Mouse (Mus musculus): ENCODE measurements at regions not wholly inside any gene's neighbourhood (a gene's known extent, or its start where the extent isn't known, plus 50 kb on each side); places are given as distances from the start of the nearest gene placed in this dataset.
"Not testable (repeated sequence)": the region's sequence is repeated elsewhere in the genome, so short reads cannot be mapped to it uniquely, and the experiment has no call there.

DNA sequence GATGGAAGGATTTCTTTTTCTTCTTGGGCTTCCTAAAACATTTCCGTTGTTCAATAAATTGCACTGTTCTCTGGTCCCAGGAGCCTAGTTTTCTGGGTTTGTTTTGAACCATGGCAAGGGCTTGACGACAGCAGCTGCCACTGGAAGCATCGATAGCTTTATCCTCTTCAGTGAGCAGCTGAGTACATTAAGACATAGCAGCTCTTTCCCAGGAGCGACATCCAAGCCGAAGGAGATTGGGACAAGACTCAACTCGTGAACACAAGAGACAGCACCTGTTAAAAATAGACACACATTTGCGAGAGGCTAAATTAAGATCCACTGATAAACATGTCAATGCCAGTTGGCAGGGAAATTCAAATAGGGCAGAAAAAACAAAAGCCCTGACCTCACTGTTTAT is 194.7 kb upstream of the Rhobtb1 start:
- peak; percentile 69 for DNase-seq (ENCODE audit: low read depth, low spot score)

- no peak for DNase-seq (ENCODE audit: low read depth, low spot score)
Observed at GRCm38 (mm10) chr10:68961376-68961775, 189.9 kb upstream of the Rhobtb1 start.

GRCm38 (mm10) chr10:68963090-68963489 is 188.1 kb upstream of the Rhobtb1 start:
- DNase-seq (ENCODE audit: low read depth, low spot score) = no peak

- DNase-seq (ENCODE audit: low read depth, low spot score) = no peak
Observed at GRCm38 (mm10) chr10:68965271-68965670, 186.0 kb upstream of the Rhobtb1 start.

GRCm38 (mm10) chr10:68967976-68968968 is 183.0 kb upstream of the Rhobtb1 start:
- no peak for DNase-seq (ENCODE audit: low read depth, low spot score)

DNA sequence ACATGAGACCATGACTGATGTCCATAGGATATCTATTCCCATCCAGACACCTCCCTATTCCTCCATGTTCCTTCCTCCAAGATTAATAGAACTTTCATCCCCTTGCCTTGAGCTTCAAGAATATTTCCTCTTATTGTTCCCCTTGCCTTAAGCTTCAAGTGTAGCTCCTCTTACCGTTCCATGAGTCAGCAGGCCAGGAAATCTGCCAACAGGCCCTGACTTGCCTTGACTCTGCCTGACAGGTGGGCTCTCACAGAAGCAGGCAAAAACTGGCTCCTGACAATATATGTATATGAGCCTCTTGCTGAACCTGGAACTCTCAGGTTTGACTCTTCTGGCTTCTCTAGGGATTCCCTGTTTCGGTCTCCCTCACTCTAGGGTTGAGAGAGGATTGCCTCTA is 180.7 kb upstream of the Rhobtb1 start:
- DNase-seq (ENCODE audit: low read depth, low spot score) = no peak

GRCm38 (mm10) chr10:68974771-68975170 is 176.5 kb upstream of the Rhobtb1 start:
- no peak for DNase-seq (ENCODE audit: low read depth, low spot score)

DNA sequence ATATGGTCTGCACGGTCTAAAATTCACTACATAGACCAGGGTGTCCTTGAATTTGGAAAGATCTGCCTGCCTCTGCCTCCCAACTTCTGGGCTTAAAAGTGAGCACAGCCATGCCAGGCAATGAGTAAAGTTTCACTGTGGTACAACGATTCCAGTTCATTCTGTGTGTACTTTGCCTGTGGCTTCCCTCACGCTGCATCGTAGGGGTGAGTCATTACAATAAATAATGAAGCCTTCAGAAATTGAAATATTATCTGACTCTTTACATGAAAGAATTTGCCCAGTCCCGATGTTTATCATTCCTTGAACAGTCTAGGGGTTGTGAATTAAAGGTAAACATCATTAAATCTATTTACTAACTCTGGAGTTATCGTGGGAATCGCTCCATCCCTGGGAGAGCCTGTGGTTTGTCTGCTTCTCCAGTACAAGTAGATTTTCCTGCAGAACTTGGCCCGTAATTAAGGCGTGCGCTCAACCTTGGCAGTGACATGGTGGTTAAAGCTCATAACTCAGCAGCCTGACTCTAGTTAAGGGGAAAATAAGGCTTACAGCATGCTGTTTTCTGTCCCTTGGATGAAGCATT is 174.7 kb upstream of the Rhobtb1 start:
- peak; percentile 26 for DNase-seq (ENCODE audit: low read depth, low spot score)

GRCm38 (mm10) chr10:68978115-68978514 is 173.1 kb upstream of the Rhobtb1 start:
- DNase-seq (ENCODE audit: low read depth, low spot score) = peak; percentile 10

- DNase-seq (ENCODE audit: low read depth, low spot score) = no peak
Observed at GRCm38 (mm10) chr10:68979949-68980348, 171.3 kb upstream of the Rhobtb1 start.

DNA sequence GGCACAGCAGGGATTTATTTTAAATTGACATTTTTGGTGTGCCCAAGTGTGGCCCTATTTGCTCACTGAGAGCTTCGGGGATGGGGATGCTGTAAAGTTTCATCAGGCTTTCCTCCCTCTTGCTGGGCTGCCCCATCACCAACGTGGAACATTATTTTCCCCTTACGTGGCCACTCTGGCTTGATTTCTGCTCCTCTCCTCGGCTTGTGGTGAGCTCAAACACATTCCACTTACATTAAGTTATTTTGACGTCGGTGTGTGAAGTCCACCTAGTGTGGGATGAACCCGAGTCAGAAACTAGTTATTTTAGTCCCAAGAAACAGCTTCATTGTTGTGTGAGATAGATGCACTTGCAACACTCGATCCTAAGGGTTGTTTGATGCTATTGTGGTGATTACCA is 168.9 kb upstream of the Rhobtb1 start:
- DNase-seq (ENCODE audit: low read depth, low spot score) = no peak

GRCm38 (mm10) chr10:68990584-68990983 is 160.7 kb upstream of the Rhobtb1 start:
- no peak for DNase-seq (ENCODE audit: low read depth, low spot score)

- DNase-seq (ENCODE audit: low read depth, low spot score) = no peak
Observed at GRCm38 (mm10) chr10:68999610-69000009, 151.6 kb upstream of the Rhobtb1 start.

GRCm38 (mm10) chr10:69001654-69002435 is 149.4 kb upstream of the Rhobtb1 start:
- no peak for DNase-seq (ENCODE audit: low read depth, low spot score)

DNA sequence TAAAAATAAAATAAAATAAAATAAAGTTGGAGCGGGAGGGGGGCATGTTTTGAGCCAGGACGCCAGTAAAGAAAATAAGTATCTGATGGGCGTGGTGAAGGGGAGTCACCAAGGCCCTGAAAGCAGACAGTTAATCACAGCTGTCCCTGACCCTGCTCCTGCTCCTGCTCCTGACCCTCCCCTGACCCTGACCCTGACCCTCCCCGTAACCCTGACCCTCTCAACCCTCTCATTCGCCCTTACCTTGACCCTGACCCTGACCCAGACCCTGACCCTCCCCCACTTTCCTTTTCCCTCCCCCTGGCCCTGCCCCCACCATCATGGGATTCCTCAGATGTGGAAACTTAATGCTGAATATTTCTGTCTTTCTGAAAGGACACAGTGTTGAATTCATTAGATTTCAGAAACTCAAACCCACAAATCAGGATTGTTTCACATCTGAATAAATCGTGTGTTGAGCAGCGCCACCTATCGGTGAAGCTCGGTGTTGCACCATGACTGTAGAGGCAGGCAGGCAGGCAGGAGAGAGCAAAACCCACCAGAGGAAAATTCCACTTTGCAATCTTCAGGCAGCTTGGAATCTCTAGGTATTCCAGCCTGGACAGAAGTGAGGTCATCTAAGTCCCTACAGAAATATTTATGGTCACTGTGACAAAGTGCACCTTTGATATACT is 145.9 kb upstream of the Rhobtb1 start:
- peak; percentile 30 for DNase-seq (ENCODE audit: low read depth, low spot score)

DNA sequence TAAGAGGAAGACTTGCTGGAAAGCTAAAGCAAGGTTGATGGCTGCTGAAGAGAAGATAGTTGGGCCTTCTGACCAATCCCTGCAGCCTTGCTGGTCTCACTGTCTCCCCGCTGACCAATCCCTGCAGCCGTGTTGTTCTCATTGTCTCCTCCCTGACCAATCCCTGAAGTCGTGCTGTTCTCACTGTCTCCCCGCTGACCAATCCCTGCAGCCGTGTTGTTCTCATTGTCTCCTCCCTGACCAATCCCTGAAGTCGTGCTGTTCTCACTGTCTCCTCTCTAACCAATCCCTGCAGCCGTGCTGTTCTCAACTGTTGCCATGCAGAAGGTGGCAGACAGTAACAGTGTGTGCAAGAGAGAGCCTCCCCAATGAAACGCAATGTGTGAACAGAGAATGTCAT is 142.6 kb upstream of the Rhobtb1 start:
- DNase-seq (ENCODE audit: low read depth, low spot score) = not testable (repeated sequence)

DNA sequence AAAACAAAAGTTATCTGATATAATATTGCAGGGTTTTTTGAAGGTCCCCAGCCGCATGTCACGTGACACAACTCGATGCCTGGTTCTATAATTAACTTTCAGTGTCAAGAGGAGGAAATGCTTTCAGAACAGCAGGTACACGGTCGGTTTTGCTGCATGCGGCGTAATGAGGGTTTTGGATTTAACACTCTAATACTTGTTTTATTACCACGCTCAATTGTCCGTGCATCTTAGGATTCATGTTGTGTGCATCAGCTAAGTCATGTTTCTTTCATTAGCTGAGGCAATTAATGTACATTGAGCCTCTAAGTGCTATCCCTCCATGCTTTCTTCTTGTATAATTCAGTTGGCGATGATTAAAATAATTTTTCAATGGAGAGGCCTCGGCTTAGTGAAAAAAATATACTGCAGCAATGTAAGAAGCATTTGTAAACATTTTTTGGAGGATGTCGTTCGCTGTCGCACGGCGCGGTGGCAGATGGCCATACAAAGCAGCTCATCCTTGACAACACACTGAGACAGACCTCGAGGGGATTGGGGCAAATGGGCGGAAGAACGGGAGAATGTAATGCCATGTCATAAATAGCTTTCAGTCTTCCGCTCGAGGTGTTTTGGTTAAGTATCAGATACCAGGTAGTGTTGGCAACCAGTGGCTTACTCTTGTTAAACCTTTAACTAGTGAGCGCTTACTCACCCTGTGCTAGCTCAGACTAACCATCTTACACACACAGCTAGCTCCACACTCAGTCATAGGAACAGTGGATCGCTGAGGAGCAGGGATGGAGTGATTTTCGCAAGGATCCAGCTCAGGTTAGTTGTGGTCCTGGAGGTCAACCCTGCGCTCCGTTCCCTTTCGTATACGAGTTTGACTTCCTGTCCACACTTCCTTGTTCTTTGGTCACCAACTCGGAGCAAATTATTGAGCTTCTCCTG is 130.2 kb upstream of the Rhobtb1 start:
- DNase-seq (ENCODE audit: low read depth, low spot score) = no peak

GRCm38 (mm10) chr10:69033410-69033809 is 117.8 kb upstream of the Rhobtb1 start:
- no peak for DNase-seq (ENCODE audit: low read depth, low spot score)

DNA sequence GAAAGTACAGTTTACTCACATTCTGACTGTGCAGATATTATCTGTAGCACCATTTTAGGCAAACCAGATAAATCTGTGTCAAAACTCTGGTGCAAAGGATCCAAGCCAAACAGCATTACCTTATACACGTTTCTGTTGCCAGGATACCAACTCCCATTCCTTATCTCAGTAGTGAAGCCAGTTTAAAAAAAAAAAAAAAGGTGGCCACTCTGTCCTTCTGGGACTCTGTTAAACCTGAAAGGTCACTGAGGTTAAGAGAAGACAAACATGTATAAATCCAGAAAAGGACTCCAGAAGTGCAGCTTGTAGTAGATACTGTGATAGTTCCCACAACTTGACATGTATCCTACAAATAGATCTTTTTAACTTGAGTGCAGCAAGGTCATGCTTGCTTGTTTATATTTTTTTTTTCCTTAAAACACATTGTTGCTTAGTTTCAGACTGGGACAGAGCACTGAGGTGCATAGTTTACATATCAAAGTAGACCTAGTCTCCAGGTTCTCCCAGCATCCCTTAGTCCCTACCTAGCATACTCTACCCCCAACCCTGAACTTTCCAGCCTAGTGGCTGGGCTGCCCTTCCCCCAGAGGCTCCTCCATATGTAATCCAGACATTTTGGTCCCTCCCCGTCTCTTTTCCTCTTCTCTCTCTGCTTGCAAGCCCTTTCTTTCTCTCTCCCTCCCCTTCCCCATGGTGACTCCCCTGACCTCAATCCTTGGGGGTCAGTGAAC is 116.7 kb upstream of the Rhobtb1 start:
- DNase-seq (ENCODE audit: low read depth, low spot score) = no peak

DNA sequence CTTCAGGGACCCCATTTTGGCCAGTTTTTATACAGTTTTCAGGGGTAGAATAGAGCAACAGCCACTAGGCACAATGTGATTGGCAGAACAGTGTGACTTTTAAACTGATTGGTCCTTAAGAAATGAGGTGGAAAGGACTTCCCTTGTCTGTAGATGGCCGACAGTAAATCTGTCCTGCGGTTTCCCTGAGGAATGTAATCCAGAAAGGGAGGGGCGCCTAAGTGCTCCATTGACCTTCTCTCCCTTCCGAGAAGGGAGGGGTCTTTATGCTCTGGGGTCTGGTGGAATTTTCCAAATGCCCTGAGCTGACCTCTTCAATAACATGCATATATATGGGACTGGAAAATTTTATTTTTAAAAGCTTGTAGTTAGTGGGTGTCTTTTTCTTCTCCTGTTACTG is 115.7 kb upstream of the Rhobtb1 start:
- DNase-seq (ENCODE audit: low read depth, low spot score) = not testable (repeated sequence)

Measured in skeletal muscle tissue, adult 2 months (tissue).